Mouse (Mus musculus) adrenal gland, postnatal 14 days (tissue): ENCODE data around the gene Smtnl2. TPM values are rescaled to one million over a fixed set of nuclear protein-coding genes. Genes with fewer than 3 reads are reported as not detected.
"Not testable (repeated sequence)": the region's sequence is repeated elsewhere in the genome, so short reads cannot be mapped to it uniquely, and the experiment has no call there.

Experiments
- DNase-seq: peaks from one replicate; pipeline ENCODE4 v3.0.0; 2021; ENCODE audit warnings: mixed read lengths
- microRNA-seq, 2 experiments: library from miRNA; unstranded; fragments of <30 nt; microRNA quantifications; one replicate each; pipeline ENCODE4 v1.2.0; 2021
- total RNA-seq: library from RNA; stranded (reverse); gene quantifications from 2 replicates; pipeline ENCODE4 v1.2.3, GENCODE M21; 2021

The Smtnl2 gene
- total RNA-seq, 1 experiment from 2014 or later, result 5.4 TPM

DNA sequence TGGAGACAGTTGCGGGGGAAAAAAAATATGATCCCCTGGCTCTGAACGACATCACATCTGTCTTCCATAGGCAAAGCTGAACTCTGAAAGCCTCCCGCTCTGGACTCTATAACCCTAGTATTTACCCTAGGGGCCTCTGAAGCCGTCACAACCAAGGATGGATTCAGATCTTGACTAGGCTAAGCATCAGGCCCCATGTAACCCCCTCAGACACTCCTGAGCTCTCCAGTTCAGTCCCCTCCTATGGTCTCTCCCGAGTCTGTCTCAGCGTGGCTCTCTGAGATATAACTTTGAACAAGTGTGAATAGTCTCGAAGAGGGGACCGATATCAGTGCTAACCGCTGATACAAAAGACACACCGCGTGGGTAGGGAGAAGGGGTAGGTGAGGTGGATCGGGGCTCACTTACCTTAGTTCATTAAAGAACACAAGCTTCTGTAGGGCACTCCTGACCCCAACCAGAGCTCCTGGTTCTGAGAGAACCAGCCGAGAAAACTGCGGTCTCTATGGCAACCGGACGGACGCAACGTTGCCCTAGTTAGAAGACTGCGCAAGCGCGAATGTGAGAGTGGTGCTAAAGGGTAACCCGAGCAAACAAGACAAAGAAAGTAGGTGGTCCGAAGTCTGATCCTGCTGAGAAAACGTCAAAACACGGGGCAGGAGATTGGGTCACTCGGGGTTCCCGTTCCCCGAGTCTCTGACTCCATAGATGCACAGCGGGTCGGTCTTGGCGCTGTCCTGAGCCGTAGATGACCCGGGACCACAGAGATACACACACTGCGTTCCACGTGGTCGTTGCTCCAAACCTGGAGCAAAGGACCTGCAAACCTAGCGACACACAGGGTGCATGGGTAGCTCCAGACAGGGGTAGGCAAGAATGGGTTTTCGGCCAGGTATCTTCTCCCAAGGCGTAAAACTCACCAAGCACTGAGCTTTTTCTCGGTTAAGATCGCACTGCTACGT is 49.8 kb downstream of the Smtnl2 start:
- DNase-seq, result peak; percentile 89

DNA sequence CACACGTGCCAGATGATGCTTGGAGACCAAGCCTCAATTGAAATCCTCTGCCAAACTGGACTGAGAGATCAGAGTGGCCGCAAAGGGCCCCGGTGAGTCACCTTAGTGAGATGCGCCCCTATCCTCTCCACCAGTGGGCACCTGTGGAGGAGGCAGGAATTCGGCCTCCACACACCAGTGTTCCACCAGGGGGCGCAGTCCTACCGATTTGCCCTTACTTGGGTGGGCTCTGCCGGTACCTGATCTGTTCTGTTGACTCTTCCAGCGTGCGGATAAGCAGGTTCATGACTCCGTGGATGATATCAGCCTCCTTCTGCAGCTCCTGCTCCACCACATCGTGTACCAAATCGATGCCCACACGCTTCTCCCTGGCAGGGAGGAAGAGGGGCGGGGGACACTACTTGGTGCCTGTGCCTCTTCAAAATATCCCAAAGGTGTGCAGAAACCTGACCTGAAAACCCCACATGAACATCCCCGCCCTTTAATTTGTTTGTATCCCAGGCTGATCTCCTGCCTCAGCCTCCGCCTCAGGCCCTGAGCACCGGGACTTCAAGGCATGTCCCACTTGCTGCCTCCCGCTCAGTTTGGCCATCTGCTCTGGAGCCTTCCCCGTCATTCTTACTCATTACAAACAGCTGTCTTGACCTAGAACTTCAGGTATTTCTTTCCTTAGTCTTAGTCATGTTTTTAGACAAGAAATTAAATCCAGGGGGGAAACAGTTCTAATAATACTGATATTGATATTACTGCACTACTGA is 56.4 kb downstream of the Smtnl2 start:
- DNase-seq, result peak; percentile 84

DNA sequence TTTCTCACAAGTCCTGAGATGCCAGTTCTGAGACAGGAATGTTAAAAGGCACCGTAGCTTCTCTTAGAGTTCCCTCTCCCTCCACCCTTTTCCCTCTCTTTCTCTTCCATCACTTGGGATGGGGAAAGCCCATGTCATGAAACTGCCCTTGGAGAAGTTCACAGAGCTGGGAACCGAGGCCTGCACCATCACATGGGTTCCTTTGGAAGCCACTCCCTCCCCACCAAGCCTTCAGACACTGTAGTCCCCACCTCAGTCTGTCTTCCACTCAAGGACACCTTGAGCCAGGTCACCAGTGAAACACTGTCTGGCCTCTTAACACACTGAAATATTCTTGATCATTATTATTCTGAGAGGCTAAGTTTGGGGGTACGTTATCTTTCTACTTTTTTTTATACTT is 58.3 kb downstream of the Smtnl2 start:
- DNase-seq, result no peak

DNA sequence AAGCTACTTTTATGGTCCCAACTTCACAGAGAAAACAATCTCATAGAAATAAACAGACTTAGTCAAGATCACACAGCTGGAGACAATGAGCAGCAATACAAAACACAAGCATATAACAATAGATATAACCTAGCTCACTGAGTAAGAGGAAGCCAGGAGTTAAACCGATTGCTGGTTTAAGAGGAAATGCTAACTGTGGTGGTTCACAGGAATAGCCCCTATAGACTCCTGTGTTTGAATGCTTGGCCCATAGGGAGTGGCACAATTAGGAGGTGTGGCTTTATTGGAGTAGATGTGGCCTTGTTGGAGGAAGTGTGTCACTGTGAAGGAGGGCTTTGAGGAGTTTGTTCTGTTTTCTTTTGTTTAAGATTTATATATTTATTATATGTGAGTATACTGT is 59.2 kb downstream of the Smtnl2 start:
- no peak for DNase-seq

DNA sequence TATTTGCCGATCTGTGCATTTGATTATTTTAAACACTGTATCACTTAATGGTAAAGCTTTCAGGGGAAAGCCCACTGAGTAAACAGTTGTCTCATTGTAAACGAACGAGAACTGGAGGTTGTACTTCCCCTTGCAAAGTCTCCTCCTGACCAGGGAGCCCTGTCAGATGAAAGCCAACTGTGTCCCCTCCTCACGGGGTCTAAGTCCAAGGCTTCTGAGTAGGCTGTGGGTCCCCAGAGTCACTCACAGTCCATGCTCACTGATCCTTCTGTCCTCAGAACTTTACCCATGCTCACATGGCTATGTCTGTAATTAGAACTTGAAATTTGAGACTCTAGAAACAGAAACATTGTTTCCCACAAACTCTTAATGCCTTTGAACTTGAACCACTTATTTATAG is 61.9 kb downstream of the Smtnl2 start:
- DNase-seq, result no peak

DNA sequence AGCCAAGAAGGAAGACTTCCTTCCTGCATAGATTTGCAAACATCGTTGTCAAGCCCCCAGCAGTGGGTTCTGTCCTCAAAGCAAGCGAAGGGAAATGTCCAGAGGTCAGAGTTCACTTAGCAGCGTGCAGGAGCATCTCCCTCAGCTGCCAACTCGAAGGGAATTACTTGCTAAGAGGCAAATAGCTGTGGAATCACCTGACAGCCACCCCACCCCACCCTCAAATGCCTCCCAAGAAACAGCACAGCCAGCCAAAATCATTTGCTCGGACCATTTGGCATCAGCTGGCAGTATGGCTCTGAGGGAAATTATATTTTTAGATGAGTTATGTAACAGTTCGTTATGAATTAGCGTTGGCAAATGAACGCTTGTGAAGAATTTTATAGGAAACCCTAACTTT is 62.5 kb downstream of the Smtnl2 start:
- no peak for DNase-seq

DNA sequence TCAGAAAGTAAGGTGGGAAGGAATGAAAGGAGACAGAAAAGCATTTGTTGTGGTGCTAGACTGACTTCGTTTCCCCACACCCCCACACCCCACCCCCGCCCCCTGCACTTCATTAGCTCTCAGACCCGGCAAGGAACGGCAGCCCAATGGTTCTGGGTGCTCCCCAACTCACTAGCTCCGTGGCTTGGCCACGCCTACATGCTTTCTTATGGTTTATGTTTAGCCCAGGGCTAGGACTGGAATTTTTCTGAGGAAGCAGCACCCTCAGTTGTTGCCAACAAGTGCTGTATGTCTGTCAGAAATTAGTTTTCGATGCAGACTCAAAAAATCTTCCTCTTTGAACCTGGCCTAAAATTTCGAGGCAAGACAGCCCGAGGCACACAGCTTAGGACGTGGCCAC is 63.0 kb downstream of the Smtnl2 start:
- DNase-seq, result no peak

DNA sequence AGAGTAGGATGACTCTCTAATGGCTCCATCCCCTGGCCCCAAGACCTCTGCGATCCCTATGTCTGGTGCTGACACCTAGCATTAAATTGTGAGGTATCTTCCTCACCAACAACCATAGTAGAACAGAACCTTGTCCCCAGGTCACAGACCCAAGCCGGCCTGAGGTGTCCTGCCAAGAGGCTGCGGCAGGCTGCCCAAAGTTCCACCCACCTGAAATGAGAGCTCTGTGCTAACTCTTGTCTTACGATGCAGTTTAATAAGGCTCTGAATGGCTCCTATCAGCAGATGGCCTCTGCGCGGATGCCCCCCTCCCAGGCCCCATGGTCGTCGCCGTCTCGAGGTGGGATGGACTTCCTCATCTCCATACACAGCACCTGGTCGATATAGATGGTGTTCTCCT is 67.0 kb downstream of the Smtnl2 start:
- DNase-seq, result no peak

DNA sequence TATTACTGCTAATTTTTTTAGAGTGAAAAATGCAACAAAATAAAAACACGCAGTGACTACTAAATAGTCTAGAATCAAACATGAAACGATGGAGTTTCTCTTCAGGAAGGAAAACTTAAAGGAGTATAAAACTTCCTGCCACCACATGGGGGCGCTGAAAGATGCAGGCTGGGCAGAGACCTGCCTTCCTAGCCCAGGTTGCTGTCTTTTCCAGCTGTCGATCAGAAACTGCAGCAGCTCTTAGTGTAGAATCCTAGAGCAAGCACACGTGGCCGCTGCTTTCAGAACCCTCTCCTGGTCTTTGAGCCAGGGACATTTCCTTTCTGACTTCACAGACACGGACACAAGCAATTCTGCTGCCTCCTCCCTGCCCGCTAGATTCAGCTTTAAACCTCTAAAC is 67.6 kb downstream of the Smtnl2 start:
- peak; percentile 84 for DNase-seq

DNA sequence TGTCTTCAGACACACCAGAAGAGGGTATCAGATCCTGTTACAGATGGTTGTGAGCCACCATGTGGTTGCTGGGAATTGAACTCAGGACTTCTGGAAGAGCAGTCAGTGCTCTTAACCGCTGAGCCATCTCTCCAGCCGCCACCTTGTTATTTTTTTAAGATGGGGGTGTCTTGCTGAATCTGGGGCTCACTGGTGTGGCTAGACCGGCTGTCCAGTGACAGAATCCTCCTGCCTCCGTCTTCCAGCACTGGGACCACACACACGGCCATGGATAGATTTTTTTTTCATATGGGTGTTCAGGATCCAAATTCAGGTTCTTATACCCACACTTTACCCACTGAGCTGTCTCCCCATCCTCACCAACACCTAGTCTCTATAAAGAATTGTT is 68.3 kb downstream of the Smtnl2 start:
- DNase-seq, result not testable (repeated sequence)

DNA sequence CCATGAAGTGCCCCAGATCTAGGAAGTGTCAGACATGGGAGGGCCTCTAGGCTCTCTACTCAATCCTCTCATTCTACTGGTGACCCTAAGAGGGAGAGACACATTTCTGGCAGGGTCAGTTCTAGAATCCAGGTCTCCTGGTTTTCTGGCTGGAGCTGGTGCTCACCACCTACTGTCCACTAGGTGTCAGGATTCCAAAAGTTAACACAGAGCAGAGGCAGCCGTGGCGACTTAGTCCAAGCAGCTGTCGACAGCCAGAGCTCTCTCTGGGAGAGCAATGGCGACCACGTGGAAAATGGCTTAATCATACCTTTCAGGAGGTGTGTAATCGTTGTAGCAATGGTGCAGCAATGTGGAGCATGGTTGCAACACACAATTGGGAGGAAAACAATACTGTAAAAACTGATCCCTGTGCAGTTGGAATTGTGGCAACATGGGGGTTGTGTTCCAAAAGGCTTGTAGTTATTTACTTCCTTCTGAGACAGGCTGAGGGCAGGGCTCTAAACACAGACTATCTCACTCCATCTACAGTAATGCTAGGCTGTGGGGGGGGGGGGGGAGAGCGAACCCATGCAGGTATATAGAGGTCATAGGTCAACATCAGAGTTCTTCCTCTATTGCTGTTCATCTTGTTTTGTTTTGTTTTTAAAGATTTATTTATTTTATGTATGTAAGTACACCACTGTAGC is 68.8 kb downstream of the Smtnl2 start:
- peak; percentile 68 for DNase-seq

DNA sequence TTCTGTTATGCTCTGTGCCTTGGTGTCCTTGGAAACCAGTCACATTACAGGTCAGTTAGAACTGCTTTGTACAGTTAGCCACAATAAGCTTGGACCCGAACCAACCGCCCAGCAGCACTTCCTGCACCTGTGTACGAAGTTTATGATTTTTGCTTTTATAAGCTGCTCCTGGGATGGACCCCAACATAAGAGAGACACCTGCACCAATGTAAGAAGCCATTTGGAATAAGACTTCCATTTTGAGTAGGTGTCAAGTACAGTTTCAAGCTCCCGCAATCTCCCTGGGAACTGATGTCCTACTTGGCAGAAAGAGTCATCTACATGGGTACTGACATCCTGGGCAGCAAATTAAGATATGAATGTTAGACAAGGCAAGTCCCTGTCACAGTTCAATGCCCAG is 71.8 kb downstream of the Smtnl2 start:
- no peak for DNase-seq

Small RNA genes within 50 kb of the gene (microRNA-seq; reads per million reads assigned to microRNA genes)
- gene Mir6338, result 0 reads per million in 2 experiments

Other genes with a start within 250 kb of the Smtnl2 start
- 0.78 and 1.4 TPM in 2 replicates for gene Gm43951, start 204.9 kb downstream of the Smtnl2 start, total RNA-seq
- gene 4933427D14Rik, start 204.3 kb downstream of the Smtnl2 start, total RNA-seq, result 8.1 and 9.4 TPM in 2 replicates
- gene Txndc17, start 204.2 kb downstream of the Smtnl2 start, total RNA-seq, result 72.5 and 75.9 TPM in 2 replicates
- gene Med31, start 196.1 kb downstream of the Smtnl2 start, total RNA-seq, result 12.3 and 13.6 TPM in 2 replicates
- gene Slc13a5, start 144.5 kb downstream of the Smtnl2 start, total RNA-seq, result 0.11 and 0.15 TPM in 2 replicates
- 15.3 and 16.5 TPM in 2 replicates for gene Xaf1, start 110.1 kb downstream of the Smtnl2 start, total RNA-seq
- not detected in 2 replicates for gene Fbxo39, start 97.3 kb downstream of the Smtnl2 start, total RNA-seq
- gene Tekt1, start 49.3 kb downstream of the Smtnl2 start, total RNA-seq, result not detected in 2 replicates
- gene Ggt6, start 23.8 kb upstream of the Smtnl2 start, total RNA-seq, result 1.7 and 2.8 TPM in 2 replicates
- gene Mybbp1a, start 29.6 kb upstream of the Smtnl2 start, total RNA-seq, result 85.6 and 101 TPM in 2 replicates
- gene Spns2, start 78.2 kb upstream of the Smtnl2 start, total RNA-seq, result 6.9 and 13.1 TPM in 2 replicates
- gene Spns3, start 138.8 kb upstream of the Smtnl2 start, total RNA-seq, result 0.15 and 0.49 TPM in 2 replicates
- gene Ube2g1, start 195.6 kb upstream of the Smtnl2 start, total RNA-seq, result 44.8 and 46.8 TPM in 2 replicates